Mouse (Mus musculus) kidney, postnatal 4 days (tissue): ENCODE data around the gene Plcb4.
"Not testable (repeated sequence)": the region's sequence is repeated elsewhere in the genome, so short reads cannot be mapped to it uniquely, and the experiment has no call there.

ENCODE experiments used
- DNase-seq, 2 experiments: peaks; one replicate each; pipeline ENCODE4 v3.0.0; 2021; ENCODE audit warnings: mixed read lengths in 2 of 2

Gene Plcb4

GRCm38 (mm10) chr2:135898025-135898424, 239.2 kb downstream of the Plcb4 start:
- DNase-seq = no peak

GRCm38 (mm10) chr2:135899931-135900330, 241.1 kb downstream of the Plcb4 start:
- DNase-seq = not testable (repeated sequence)

GRCm38 (mm10) chr2:135901015-135901414, 242.2 kb downstream of the Plcb4 start:
- no peak for DNase-seq

- DNase-seq = no peak
Measured at GRCm38 (mm10) chr2:135904262-135904661, 245.5 kb downstream of the Plcb4 start.

GRCm38 (mm10) chr2:135904791-135905190, 246.0 kb downstream of the Plcb4 start:
- DNase-seq = no peak

- no peak for DNase-seq
Measured at GRCm38 (mm10) chr2:135914343-135915261, 255.8 kb downstream of the Plcb4 start.

- DNase-seq = no peak
Measured at GRCm38 (mm10) chr2:135915928-135916327, 257.1 kb downstream of the Plcb4 start.

GRCm38 (mm10) chr2:135917000-135917399, 258.2 kb downstream of the Plcb4 start:
- DNase-seq = no peak

GRCm38 (mm10) chr2:135918116-135918515, 259.3 kb downstream of the Plcb4 start:
- DNase-seq = no peak

GRCm38 (mm10) chr2:135919641-135920040, 260.8 kb downstream of the Plcb4 start:
- DNase-seq = no peak

GRCm38 (mm10) chr2:135926660-135927343, 268.0 kb downstream of the Plcb4 start:
- peak; percentile 55 to 69 for DNase-seq

- no peak for DNase-seq
Measured at GRCm38 (mm10) chr2:135929021-135929720, 270.4 kb downstream of the Plcb4 start.

GRCm38 (mm10) chr2:135930696-135931095, 271.9 kb downstream of the Plcb4 start:
- no peak for DNase-seq

- no peak for DNase-seq
Measured at GRCm38 (mm10) chr2:135932569-135932968, 273.8 kb downstream of the Plcb4 start.

GRCm38 (mm10) chr2:135936376-135936775, 277.6 kb downstream of the Plcb4 start:
- no peak for DNase-seq

GRCm38 (mm10) chr2:135937646-135938045, 278.8 kb downstream of the Plcb4 start:
- DNase-seq = no peak

GRCm38 (mm10) chr2:135939933-135940332, 281.1 kb downstream of the Plcb4 start:
- no peak for DNase-seq

- DNase-seq = no peak
Measured at GRCm38 (mm10) chr2:135947839-135948238, 289.0 kb downstream of the Plcb4 start.

GRCm38 (mm10) chr2:135954760-135955548, 296.1 kb downstream of the Plcb4 start:
- peak in 1 of 2 experiments; percentile 29 for DNase-seq

GRCm38 (mm10) chr2:135955796-135956195, 297.0 kb downstream of the Plcb4 start:
- peak; percentile 20 to 52 for DNase-seq

GRCm38 (mm10) chr2:135957689-135958088, 298.9 kb downstream of the Plcb4 start:
- peak; percentile 78 to 79 for DNase-seq

- DNase-seq = no peak
Measured at GRCm38 (mm10) chr2:135958453-135958852, 299.6 kb downstream of the Plcb4 start.
